Mouse (Mus musculus) kidney, postnatal 0 days (tissue): Measurements from ENCODE around the gene Anxa9. TPM values are rescaled to one million over a fixed set of nuclear protein-coding genes. Genes with fewer than 3 reads are reported as not detected.

ENCODE experiments used
- ATAC-seq: fragments of 200-750 bp; cut with Nextera tagmentation; replicated peaks from 2 replicates; pipeline ENCODE4 v1.8.0; 2017; ENCODE audit warnings: low read depth, moderate number of reproducible peaks, moderate TSS enrichment, moderate library complexity; ENCODE audit not compliant: low FRiP score
- DNase-seq: peaks from one replicate; pipeline ENCODE4 v3.0.0-alpha.2; 2016; ENCODE audit warnings: low spot score
- H3K27ac ChIP-seq: fragments of 300-500 bp; sonication (generic); 2 replicates; pipeline ENCODE4 v1.5.1; 2014; ENCODE audit warnings: mild to moderate bottlenecking
- H3K27me3 ChIP-seq: fragments of 300-500 bp; sonication (generic); 2 replicates; pipeline ENCODE4 v1.6.1; 2014; ENCODE audit warnings: low read length, mixed read lengths; ENCODE audit not compliant: insufficient read depth
- H3K36me3 ChIP-seq: fragments of 300-500 bp; sonication (generic); 2 replicates; pipeline ENCODE4 v1.6.1; 2014; ENCODE audit warnings: low read length, mixed read lengths; ENCODE audit not compliant: insufficient read depth
- H3K4me1 ChIP-seq: fragments of 300-500 bp; sonication (generic); replicated peaks from 2 replicates; pipeline ENCODE4 v1.6.1; 2014; ENCODE audit warnings: antibody characterized with exemption, low read length, mixed read lengths; ENCODE audit not compliant: insufficient read depth
- H3K4me2 ChIP-seq: fragments of 300-500 bp; sonication (generic); 2 replicates; pipeline ENCODE4 v1.6.1; 2014; ENCODE audit warnings: mild to moderate bottlenecking, low read length, moderate library complexity, mixed read lengths
- H3K4me3 ChIP-seq: fragments of 300-500 bp; sonication (generic); replicated peaks from 2 replicates; pipeline ENCODE4 v1.5.1; 2014; ENCODE audit warnings: low read depth, low read length
- H3K9ac ChIP-seq: fragments of 300-500 bp; sonication (generic); 2 replicates; pipeline ENCODE4 v1.6.1; 2014; ENCODE audit warnings: low read depth, low read length
- H3K9me3 ChIP-seq: fragments of 300-500 bp; sonication (generic); replicated peaks from 2 replicates; pipeline ENCODE4 v1.6.1; 2016; ENCODE audit warnings: low read length, inconsistent platforms, mixed read lengths
- CTCF ChIP-seq: IDR thresholded peaks from 2 replicates; pipeline ENCODE4 v1.5.1; 2016; ENCODE audit warnings: antibody characterized with exemption, low read depth, mild to moderate bottlenecking, moderate library complexity
- WGBS: fragments of 180-500 bp; shearing (Covaris S2); extraction: QIAGEN DNeasy Blood & Tissue Kit; methylation state at CpG from one replicate; pipeline ENCODE4 v1.1.7; 2014; 5-methylcytosine and 5-hydroxymethylcytosine counted together
- polyA plus RNA-seq: library from polyadenylated mRNA; unstranded; fragments of >200 nt; fragmentation: Nextera tagmentation; extraction: Ambion mirVana; gene quantifications from 2 replicates; pipeline ENCODE4 v1.2.1, GENCODE M21; 2015

Gene Anxa9
- polyA plus RNA-seq, 1 experiment from 2014 or later = 10.1 TPM

GRCm38 (mm10) chr3:95263089-95263739 lies 43.8 kb downstream of the Anxa9 start:
- DNase-seq (peak; percentile 69), ATAC-seq (peak; percentile 68)
- Histone ChIP-seq H3K27me3 (no peaks in the 10 kb centered on the region), H3K36me3 (peaks cover 34% of the 10 kb centered on the region; the same call in 1 of the 2 replicates), H3K9ac (no peak overlapping the region), H3K27ac (0 out of 2 replicates have a peak overlapping the region, but pooled peaks have one; percentile 15), H3K4me2 (no peak overlapping the region), H3K9me3 (no peaks in the 10 kb centered on the region), H3K4me3 (no peak overlapping the region), H3K4me1 (no peaks in the 10 kb centered on the region)
- 42% methylated on average over 11 of the region's 11 CpGs for WGBS
- TF ChIP-seq CTCF = peak; percentile 81

GRCm38 (mm10) chr3:95261975-95262374 lies 45.0 kb downstream of the Anxa9 start:
- Histone ChIP-seq H3K4me1 (no peaks in the 10 kb centered on the region), H3K27ac (no peak overlapping the region), H3K4me2 (no peak overlapping the region), H3K36me3 (peaks cover 40% of the 10 kb centered on the region), H3K9ac (no peak overlapping the region), H3K9me3 (no peaks in the 10 kb centered on the region), H3K4me3 (no peak overlapping the region), H3K27me3 (no peaks in the 10 kb centered on the region)
- ATAC-seq (no peak), DNase-seq (no peak)
- TF ChIP-seq CTCF = no peak
- 88% methylated on average over 4 of the region's 4 CpGs for WGBS

- ATAC-seq = no peak
- WGBS = 73% methylated on average over 5 of the region's 5 CpGs
- no peaks in the 10 kb centered on the region for H3K9me3 ChIP-seq
- no peak overlapping the region for H3K4me3 ChIP-seq
- no peak overlapping the region for H3K4me2 ChIP-seq
- H3K36me3 ChIP-seq = peaks cover 42% of the 10 kb centered on the region
- no peaks in the 10 kb centered on the region for H3K27me3 ChIP-seq
- no peak overlapping the region for H3K9ac ChIP-seq
- TF ChIP-seq CTCF = no peak
- no peak overlapping the region for H3K27ac ChIP-seq
- H3K4me1 ChIP-seq = no peaks in the 10 kb centered on the region
- DNase-seq = no peak
Observed at GRCm38 (mm10) chr3:95256931-95257330, 50.0 kb downstream of the Anxa9 start.

- H3K4me1 ChIP-seq = 0 out of 2 replicates have a peak, but pooled peaks cover 2% of the 10 kb centered on the region
- no peaks in the 10 kb centered on the region for H3K27me3 ChIP-seq
- 0 out of 2 replicates have a peak, but pooled peaks cover 12% of the 10 kb centered on the region for H3K36me3 ChIP-seq
- 42% methylated on average over 7 of the region's 7 CpGs for WGBS
- TF ChIP-seq CTCF = no peak
- no peaks in the 10 kb centered on the region for H3K9me3 ChIP-seq
- H3K27ac ChIP-seq = 0 out of 2 replicates have a peak within 1 kb of the TSS, but pooled peaks have one; percentile 22
- ATAC-seq (peak; percentile 55; the same call in 1 of the 2 replicates), DNase-seq (no peak)
- H3K4me2 ChIP-seq = 0 out of 2 replicates have a peak within 1 kb of the TSS, but pooled peaks have one; percentile 13
- no peak within 1 kb of the TSS for H3K4me3 ChIP-seq
- H3K9ac ChIP-seq = no peak within 1 kb of the TSS
Observed at GRCm38 (mm10) chr3:95250783-95251424, 56.1 kb downstream of the Anxa9 start, which contains the start of gene Bnipl. Bnipl (minus strand) TSS chr3:95251193.

GRCm38 (mm10) chr3:95250361-95250760 lies 56.6 kb downstream of the Anxa9 start:
- Histone ChIP-seq H3K9me3 (no peaks in the 10 kb centered on the region), H3K36me3 (0 out of 2 replicates have a peak, but pooled peaks cover 11% of the 10 kb centered on the region), H3K27ac (no peak overlapping the region), H3K4me2 (no peak overlapping the region), H3K4me1 (0 out of 2 replicates have a peak, but pooled peaks cover 2% of the 10 kb centered on the region), H3K4me3 (no peak overlapping the region), H3K27me3 (no peaks in the 10 kb centered on the region), H3K9ac (no peak overlapping the region)
- ATAC-seq = no peak
- no peak for TF ChIP-seq CTCF
- 65% methylated on average over 5 of the region's 5 CpGs for WGBS
- no peak for DNase-seq

- 59% methylated on average over 1 of the region's 1 CpGs for WGBS
Observed at GRCm38 (mm10) chr3:95247660-95248336, 59.2 kb downstream of the Anxa9 start.

More at GRCm38 (mm10) chr3:95247660-95248336, 59.2 kb downstream of the Anxa9 start:
- Histone ChIP-seq H3K4me3 (no peak overlapping the region), H3K4me2 (no peak overlapping the region), H3K36me3 (0 out of 2 replicates have a peak, but pooled peaks cover 2% of the 10 kb centered on the region), H3K27ac (no peak overlapping the region), H3K27me3 (no peaks in the 10 kb centered on the region), H3K4me1 (0 out of 2 replicates have a peak, but pooled peaks cover 2% of the 10 kb centered on the region), H3K9ac (no peak overlapping the region), H3K9me3 (no peaks in the 10 kb centered on the region)
- no peak for ATAC-seq
- no peak for DNase-seq
- TF ChIP-seq CTCF = no peak
